Mouse (Mus musculus): ENCODE measurements at regions not wholly inside any gene's neighbourhood (a gene's known extent, or its start where the extent isn't known, plus 50 kb on each side); places are given as distances from the start of the nearest gene placed in this dataset.
A peak's percentile ranks its signal among the peaks of the same experiment; 100 is the strongest.

DNA sequence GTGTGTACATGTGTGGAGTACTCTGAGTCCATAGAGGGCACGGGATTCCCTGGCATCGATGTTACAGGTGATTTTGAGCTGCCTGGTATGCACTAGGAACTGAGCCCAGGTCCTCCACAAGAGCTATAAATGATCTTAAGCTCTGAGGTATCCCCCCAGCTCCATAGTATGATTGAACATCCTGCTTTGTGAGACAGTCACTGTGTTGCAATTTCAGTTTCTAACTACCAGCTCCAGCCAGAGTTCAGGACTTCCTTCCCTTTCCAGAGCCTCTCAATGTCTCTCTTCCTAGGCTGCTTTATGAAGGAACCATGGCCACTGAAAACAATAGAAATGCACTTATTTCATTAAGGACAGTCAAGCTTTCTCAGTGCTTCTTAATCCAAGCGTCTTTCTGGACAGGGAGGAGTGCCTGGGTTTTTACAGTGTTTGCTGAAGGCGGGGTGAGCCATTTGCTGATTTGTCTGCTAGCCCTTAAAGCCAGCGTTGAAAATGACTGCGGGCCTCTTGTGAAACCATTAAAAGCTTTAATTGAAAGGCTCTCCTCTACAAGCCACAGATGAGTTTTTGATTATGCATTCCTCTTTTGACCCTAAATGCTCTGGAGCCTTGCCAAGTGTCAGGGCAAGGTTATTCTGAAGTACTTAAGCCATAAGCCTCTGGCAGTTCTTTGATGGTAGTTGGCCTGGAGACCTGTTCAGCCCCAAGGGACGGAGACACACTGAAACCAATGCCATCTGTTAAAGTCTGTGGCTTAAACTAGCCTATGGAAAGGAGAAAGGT, 155.1 kb upstream of the Pfn2 start:
- Histone ChIP-seq H3K27ac (no peak overlapping the region), H3K9me3 (ENCODE audit: control insufficient read depth, low read length) (no peaks in the 10 kb centered on the region), H3K9ac (replicated peaks) (no peak overlapping the region), H3K27me3 (ENCODE audit: control insufficient read depth, insufficient read depth, low read length) (no peaks in the 10 kb centered on the region), H3K4me2 (ENCODE audit: low read depth) (no peak overlapping the region), H3K4me1 (replicated peaks; ENCODE audit: control insufficient read depth in 2 of 2, insufficient read depth in 2 of 2, low read length in 1 of 2) (no peaks in the 10 kb centered on the region), H3K36me3 (replicated peaks; ENCODE audit: control insufficient read depth, insufficient read depth, low read depth) (no peaks in the 10 kb centered on the region), H3K4me3 (ENCODE audit: insufficient read depth in 1 of 2, low read depth in 2 of 2, low read length in 2 of 2) (no peak overlapping the region)
- 54% methylated on average over 7 of the region's 7 CpGs for WGBS (ENCODE audit: insufficient replicate concordance)
- ATAC-seq (ENCODE audit: insufficient read depth): no peak
- DNase-seq (ENCODE audit: low read depth in 3 of 3, low spot score in 3 of 3): no peak
- TF ChIP-seq EP300 (IDR thresholded peaks at IDR 0.05; ENCODE audit: low read depth) (no peak), CTCF (IDR thresholded peaks at IDR 0.05; ENCODE audit: low read depth) (no peak)

- Histone ChIP-seq H3K36me3 (replicated peaks; ENCODE audit: control insufficient read depth, insufficient read depth, low read depth) (no peaks in the 10 kb centered on the region), H3K4me1 (replicated peaks; ENCODE audit: control insufficient read depth in 2 of 2, insufficient read depth in 2 of 2, low read length in 1 of 2) (no peaks in the 10 kb centered on the region), H3K9me3 (ENCODE audit: control insufficient read depth, low read length) (no peaks in the 10 kb centered on the region), H3K9ac (replicated peaks) (no peak overlapping the region), H3K4me3 (ENCODE audit: insufficient read depth in 1 of 2, low read depth in 2 of 2, low read length in 2 of 2) (no peak overlapping the region), H3K27me3 (ENCODE audit: control insufficient read depth, insufficient read depth, low read length) (no peaks in the 10 kb centered on the region), H3K27ac (no peak overlapping the region), H3K4me2 (ENCODE audit: low read depth) (no peak overlapping the region)
- ATAC-seq (ENCODE audit: insufficient read depth): no peak
- DNase-seq (ENCODE audit: low read depth in 3 of 3, low spot score in 3 of 3): no peak
- TF ChIP-seq EP300 (IDR thresholded peaks at IDR 0.05; ENCODE audit: low read depth): no peak
- TF ChIP-seq CTCF (IDR thresholded peaks at IDR 0.05; ENCODE audit: low read depth): no peak
- 59% methylated on average over 3 of the region's 3 CpGs for WGBS (ENCODE audit: insufficient replicate concordance)
Observed at GRCm38 (mm10) chr3:58024750-58025392, 177.0 kb upstream of the Pfn2 start.

DNA sequence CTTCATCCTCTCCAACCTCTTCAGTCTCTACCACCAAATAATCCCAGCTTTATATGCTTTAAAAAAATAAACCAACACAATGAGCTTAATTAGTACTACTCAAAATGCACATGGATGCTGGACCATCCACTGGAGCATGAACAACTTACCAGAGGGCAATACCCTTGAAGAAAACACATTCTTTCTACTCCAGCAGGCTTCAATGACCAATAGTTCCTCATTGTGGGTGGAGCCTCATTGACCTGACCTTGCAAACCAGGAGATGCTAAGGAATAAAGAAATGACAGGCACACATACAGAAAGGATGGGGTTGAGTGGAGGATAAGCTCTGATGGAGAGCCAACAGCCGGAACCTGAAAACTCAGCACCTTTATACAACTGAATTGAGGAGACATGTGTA, 201.7 kb upstream of the Pfn2 start:
- ATAC-seq (ENCODE audit: insufficient read depth) (no peak), DNase-seq (ENCODE audit: low read depth in 3 of 3, low spot score in 3 of 3) (no peak)
- no peak overlapping the region for H3K4me3 ChIP-seq (ENCODE audit: insufficient read depth in 1 of 2, low read depth in 2 of 2, low read length in 2 of 2)
- H3K9me3 ChIP-seq (ENCODE audit: control insufficient read depth, low read length): no peaks in the 10 kb centered on the region
- H3K27ac ChIP-seq: no peak overlapping the region
- H3K4me2 ChIP-seq (ENCODE audit: low read depth): no peak overlapping the region
- no peaks in the 10 kb centered on the region for H3K27me3 ChIP-seq (ENCODE audit: control insufficient read depth, insufficient read depth, low read length)
- H3K9ac ChIP-seq (replicated peaks): no peak overlapping the region
- H3K4me1 ChIP-seq (replicated peaks; ENCODE audit: control insufficient read depth in 2 of 2, insufficient read depth in 2 of 2, low read length in 1 of 2): peaks cover under 1 to 4% of the 10 kb centered on the region in 2 experiments; a peak in 3 of 4 replicates
- TF ChIP-seq CTCF (IDR thresholded peaks at IDR 0.05; ENCODE audit: low read depth) (no peak), EP300 (IDR thresholded peaks at IDR 0.05; ENCODE audit: low read depth) (no peak)
- H3K36me3 ChIP-seq (replicated peaks; ENCODE audit: control insufficient read depth, insufficient read depth, low read depth): no peaks in the 10 kb centered on the region
- 71% methylated on average over 1 of the region's 1 CpGs for WGBS (ENCODE audit: insufficient replicate concordance)

- no peak for TF ChIP-seq EP300 (IDR thresholded peaks at IDR 0.05; ENCODE audit: low read depth)
- DNase-seq (ENCODE audit: low read depth in 3 of 3, low spot score in 3 of 3): no peak
- Histone ChIP-seq H3K4me3 (ENCODE audit: insufficient read depth in 1 of 2, low read depth in 2 of 2, low read length in 2 of 2) (no peak overlapping the region), H3K9me3 (ENCODE audit: control insufficient read depth, low read length) (no peaks in the 10 kb centered on the region), H3K9ac (replicated peaks) (no peak overlapping the region), H3K4me2 (ENCODE audit: low read depth) (no peak overlapping the region), H3K27me3 (ENCODE audit: control insufficient read depth, insufficient read depth, low read length) (no peaks in the 10 kb centered on the region), H3K27ac (no peak overlapping the region), H3K36me3 (replicated peaks; ENCODE audit: control insufficient read depth, insufficient read depth, low read depth) (no peaks in the 10 kb centered on the region), H3K4me1 (replicated peaks; ENCODE audit: control insufficient read depth in 2 of 2, insufficient read depth in 2 of 2, low read length in 1 of 2) (peaks cover 18 to 28% of the 10 kb centered on the region in 2 experiments)
- WGBS (ENCODE audit: insufficient replicate concordance): 60% methylated on average over 7 of the region's 7 CpGs
- peak; percentile 40; the same call in 1 of the 2 replicates for ATAC-seq (ENCODE audit: insufficient read depth)
Observed at GRCm38 (mm10) chr3:58054726-58055125, 206.8 kb upstream of the Pfn2 start.

- WGBS (ENCODE audit: insufficient replicate concordance): 72% methylated on average over 4 of the region's 4 CpGs
- H3K4me1 ChIP-seq (replicated peaks; ENCODE audit: control insufficient read depth in 2 of 2, insufficient read depth in 2 of 2, low read length in 1 of 2): peaks cover 18 to 28% of the 10 kb centered on the region in 2 experiments
Observed at GRCm38 (mm10) chr3:58055181-58055580, 207.3 kb upstream of the Pfn2 start.

More at GRCm38 (mm10) chr3:58055181-58055580, 207.3 kb upstream of the Pfn2 start:
- Histone ChIP-seq H3K4me3 (ENCODE audit: insufficient read depth in 1 of 2, low read depth in 2 of 2, low read length in 2 of 2) (no peak overlapping the region), H3K36me3 (replicated peaks; ENCODE audit: control insufficient read depth, insufficient read depth, low read depth) (no peaks in the 10 kb centered on the region), H3K27ac (no peak overlapping the region), H3K9me3 (ENCODE audit: control insufficient read depth, low read length) (no peaks in the 10 kb centered on the region), H3K27me3 (ENCODE audit: control insufficient read depth, insufficient read depth, low read length) (no peaks in the 10 kb centered on the region), H3K9ac (replicated peaks) (no peak overlapping the region), H3K4me2 (ENCODE audit: low read depth) (no peak overlapping the region)
- no peak for TF ChIP-seq CTCF (IDR thresholded peaks at IDR 0.05; ENCODE audit: low read depth)
- TF ChIP-seq EP300 (IDR thresholded peaks at IDR 0.05; ENCODE audit: low read depth): no peak
- DNase-seq (ENCODE audit: low read depth in 3 of 3, low spot score in 3 of 3): no peak
- no peak for ATAC-seq (ENCODE audit: insufficient read depth)

Data from liver, embryonic 14.5 days (tissue).